Mouse (Mus musculus): ENCODE measurements around the gene Slc26a6.

- no peak for TF ChIP-seq POLR2A (IDR thresholded peaks at IDR 0.05; ENCODE audit: low read depth, low read length)
- TF ChIP-seq CTCF (IDR thresholded peaks at IDR 0.05; ENCODE audit: extremely low read depth, insufficient read length, insufficient replicate concordance, low read depth, low read length), result no peak
Observed at GRCm38 (mm10) chr9:108945608-108946007, 92.5 kb downstream of the Slc26a6 start.
